13 mouse cellular contexts compared by ENCODE assay signal in the genomic region with DNA sequence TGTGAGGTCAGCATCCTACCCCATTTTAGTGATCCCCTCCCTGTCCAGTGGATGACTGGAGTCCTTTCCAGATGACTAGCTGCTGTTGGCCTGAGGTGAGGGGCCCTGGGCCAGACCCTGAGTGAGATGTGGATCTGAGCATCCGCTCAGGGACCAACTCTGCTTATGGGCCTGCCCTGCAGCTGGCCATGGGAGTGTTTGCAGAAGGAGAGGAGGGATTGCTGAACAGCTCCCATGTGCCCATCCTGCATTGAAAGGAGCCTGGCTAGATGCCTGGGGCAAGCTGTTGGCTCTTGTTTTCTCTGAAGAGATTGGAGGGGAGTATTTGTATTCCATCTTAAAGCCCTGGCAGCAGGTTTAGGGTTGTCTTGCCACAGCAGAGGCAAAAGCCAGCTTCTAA.
DNase-seq lines count a peak whose midpoint lies in the region; ATAC-seq lines count a peak whose summit lies in the region.
"Had no signal": no experiment of that assay in that cellular context is flagged by ENCODE, and none has a peak within 500 bp of the region (broad histone marks: within the 10 kb centered on the region; RNA-seq: fewer than 3 reads in every experiment).

No protein-coding gene starts in this region.

- H3K9ac ChIP-seq in heart, embryonic 11.5 days (ENCODE audit: low read depth, low read length) = no peak overlapping the region
- H3K9ac ChIP-seq in midbrain, embryonic 16.5 days (ENCODE audit: low read depth, low read length) = no peak overlapping the region
- H3K9ac ChIP-seq: heart, embryonic 13.5 days had no signal

- WGBS in heart, embryonic 11.5 days (ENCODE audit: insufficient replicate concordance) = 83% methylated on average over 1 of the region's 1 CpGs
- WGBS in midbrain, embryonic 16.5 days = 85% methylated on average over 1 of the region's 1 CpGs

- no peaks in the 10 kb centered on the region; the same call in 1 of the 2 replicates for H3K27me3 ChIP-seq in heart, embryonic 11.5 days (ENCODE audit: control insufficient read depth, insufficient read depth, low read length)
- H3K27me3 ChIP-seq in midbrain, embryonic 16.5 days (ENCODE audit: control insufficient read depth, insufficient read depth, low read depth, low read length) = no peaks in the 10 kb centered on the region

- peak; percentile 65 to 70 for DNase-seq in heart, adult 9 months (ENCODE audit: low spot score in 2 of 2)
- DNase-seq in ovary, postnatal 36 days (ENCODE audit: low spot score) = peak; percentile 15
- no peak for DNase-seq in ovary, postnatal 14 days (ENCODE audit: low spot score)
- DNase-seq in gastrocnemius, postnatal 14 days = peak; percentile 68
- no peak for DNase-seq in embryo, embryonic 11 days
- DNase-seq: cerebellum, postnatal 36 days; thymus, adult 2 months had no signal

- no peak overlapping the region for H3K4me3 ChIP-seq in heart, embryonic 11.5 days (ENCODE audit: low read depth, low read length)
- H3K4me3 ChIP-seq in midbrain, embryonic 16.5 days (ENCODE audit: low read depth, low read length) = no peak overlapping the region
- H3K4me3 ChIP-seq: heart, embryonic 13.5 days; myocyte had no signal

- no peak overlapping the region for H3K4me2 ChIP-seq in heart, embryonic 11.5 days
- H3K4me2 ChIP-seq in midbrain, embryonic 16.5 days (ENCODE audit: low read length) = no peak overlapping the region
- H3K4me2 ChIP-seq: heart, embryonic 13.5 days had no signal

- no peak overlapping the region for H3K27ac ChIP-seq in heart, embryonic 11.5 days (ENCODE audit: low read depth, low read length)
- no peak overlapping the region for H3K27ac ChIP-seq in midbrain, embryonic 16.5 days (ENCODE audit: low read length)
- H3K27ac ChIP-seq: heart, embryonic 13.5 days; kidney, postnatal 0 days had no signal

- intact Hi-C loops in gastrocnemius, postnatal 14 days (cut with DNase I; ENCODE audit: low total_unique reads) = no loop called here

- 0 out of 2 replicates have a peak, but pooled peaks cover 3% of the 10 kb centered on the region for H3K4me1 ChIP-seq in heart, embryonic 11.5 days (ENCODE audit: control insufficient read depth, insufficient read depth, low read length)
- peaks cover 2% of the 10 kb centered on the region; the same call in 1 of the 2 replicates for H3K4me1 ChIP-seq in midbrain, embryonic 16.5 days (ENCODE audit: control insufficient read depth, insufficient read depth, low read length)

- no peak for ATAC-seq in heart, embryonic 11.5 days (replicated peaks; ENCODE audit: insufficient number of reproducible peaks, low FRiP score, low TSS enrichment)
- peak; percentile 77 for ATAC-seq in midbrain, embryonic 16.5 days
- no peak for ATAC-seq in megakaryocyte progenitor cell, adult 5-6 weeks (replicated peaks; ENCODE audit: poor library complexity)

- no peaks in the 10 kb centered on the region for H3K9me3 ChIP-seq in heart, embryonic 11.5 days (replicated peaks; ENCODE audit: control insufficient read depth, low read length)
- H3K9me3 ChIP-seq in midbrain, embryonic 16.5 days (replicated peaks; ENCODE audit: control insufficient read depth, low read length, poor library complexity, severe bottlenecking) = no peaks in the 10 kb centered on the region
- H3K9me3 ChIP-seq: heart, embryonic 13.5 days had no signal

- no peaks in the 10 kb centered on the region for H3K36me3 ChIP-seq in heart, embryonic 11.5 days (ENCODE audit: control insufficient read depth, insufficient read depth, low read length)
- H3K36me3 ChIP-seq in midbrain, embryonic 16.5 days (ENCODE audit: control insufficient read depth, insufficient read depth, low read length) = no peaks in the 10 kb centered on the region
- H3K36me3 ChIP-seq: heart, embryonic 13.5 days had no signal

Comparison
In these comparisons a context has a peak if more than half of its experiments do, and no peak if none do; other contexts are left out.
1. DNase-seq: peak in heart, adult 9 months (2 of 2), ovary, postnatal 36 days (single experiment) and gastrocnemius, postnatal 14 days (single experiment); none in ovary, postnatal 14 days (single experiment) and embryo, embryonic 11 days (single experiment).